Mouse (Mus musculus): ENCODE results near the gene Srgn.

Srgn gene

DNA sequence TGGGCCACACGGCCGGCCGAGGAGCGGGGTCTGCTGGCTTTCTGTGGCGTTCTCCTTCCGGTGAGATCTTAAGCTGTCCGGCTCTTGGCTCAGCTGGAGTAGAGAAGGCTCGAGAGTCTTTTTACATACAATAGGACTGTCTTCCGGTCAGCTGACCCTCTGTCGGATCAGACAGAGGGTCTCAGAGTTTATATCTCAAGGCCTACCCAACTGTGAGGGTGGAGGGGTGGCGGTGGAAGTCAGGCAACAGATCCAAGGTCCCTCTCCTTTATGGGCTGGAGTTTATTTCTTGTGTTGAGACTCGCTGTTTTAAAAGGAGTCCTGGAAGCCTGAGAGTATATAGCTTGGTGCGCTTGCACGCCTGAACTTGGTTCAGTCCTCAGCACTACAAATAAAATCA lies at the start of gene Srgn:
Gene Srgn (minus strand): TSS at position 101 of the 400 bp plus-strand sequence.
- no peak for DNase-seq (ENCODE audit: low read depth, low spot score)

DNA sequence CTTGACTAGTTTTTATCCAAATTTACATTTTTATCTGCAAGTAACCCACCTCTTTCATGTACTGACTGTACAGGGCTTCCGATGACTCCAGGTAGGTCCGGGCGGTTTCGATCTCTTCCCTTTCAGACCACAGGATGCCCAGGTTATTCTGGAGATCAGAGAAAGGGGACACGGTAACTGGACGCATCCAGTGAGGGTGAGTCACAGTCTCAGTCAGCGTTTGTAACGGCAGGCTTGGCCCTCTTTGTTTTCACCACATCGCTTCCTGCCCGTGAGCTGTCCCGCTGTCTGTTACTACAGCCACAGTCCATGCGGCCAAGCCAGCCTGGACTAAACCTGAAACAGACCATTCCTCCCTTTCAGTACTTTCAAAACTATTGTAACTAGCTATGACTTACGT lies 47.8 kb upstream of the Srgn start:
- no peak for DNase-seq (ENCODE audit: low read depth, low spot score)

DNA sequence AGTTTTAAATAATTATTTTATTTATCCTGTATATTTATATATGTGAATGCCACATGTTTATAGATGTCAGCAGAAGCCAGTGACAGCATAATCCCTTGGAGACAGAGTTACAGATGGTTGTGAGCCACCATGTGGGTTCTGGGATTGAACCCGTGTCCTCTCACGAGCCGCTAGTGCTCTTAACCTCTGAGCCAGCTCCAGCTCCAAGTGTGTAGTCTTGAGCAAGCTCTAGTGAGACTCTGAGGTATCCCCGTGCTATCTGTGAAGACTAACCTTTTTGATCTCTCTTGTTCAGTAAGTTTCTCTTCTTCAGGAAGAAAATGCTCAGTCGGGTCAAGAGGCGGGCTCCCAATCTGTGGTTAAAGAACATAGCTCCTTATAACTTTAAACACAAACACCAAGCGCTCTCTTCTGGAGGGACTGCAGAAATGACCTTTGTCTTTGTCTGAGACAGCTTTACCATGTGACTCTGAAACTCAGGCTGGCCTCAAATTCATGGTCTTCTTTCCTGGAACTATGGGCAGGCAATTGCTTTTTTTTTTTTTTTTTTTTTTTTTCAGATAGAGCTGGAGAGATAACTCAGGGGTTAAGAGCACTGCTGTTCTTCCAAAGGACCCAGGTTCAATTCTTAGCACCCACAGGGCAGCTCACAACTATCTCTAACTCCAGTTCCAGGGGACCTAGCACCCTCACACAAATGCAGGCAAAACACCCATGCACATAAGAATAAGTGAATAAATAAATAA lies 43.0 kb upstream of the Srgn start:
- DNase-seq (ENCODE audit: low read depth, low spot score), result no peak

DNA sequence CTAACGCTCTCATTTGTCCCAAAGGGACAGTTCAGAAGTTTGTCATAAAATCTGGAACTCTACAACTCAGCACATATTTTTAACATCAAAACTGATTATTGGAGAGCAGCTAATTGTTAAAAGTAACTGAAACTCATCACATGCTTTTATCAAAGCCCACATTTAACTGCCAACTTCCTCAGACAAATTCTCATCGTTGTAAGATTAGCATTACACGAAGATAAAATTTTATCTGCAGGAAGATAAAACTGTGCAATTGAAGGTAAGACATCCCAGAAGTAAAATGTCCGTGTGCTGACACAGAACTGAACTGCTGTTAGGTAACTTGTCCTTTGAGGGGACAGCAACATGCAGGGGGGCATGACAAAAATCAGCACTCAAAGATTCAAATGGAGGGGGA lies 41.6 kb upstream of the Srgn start:
- no peak for DNase-seq (ENCODE audit: low read depth, low spot score)

DNA sequence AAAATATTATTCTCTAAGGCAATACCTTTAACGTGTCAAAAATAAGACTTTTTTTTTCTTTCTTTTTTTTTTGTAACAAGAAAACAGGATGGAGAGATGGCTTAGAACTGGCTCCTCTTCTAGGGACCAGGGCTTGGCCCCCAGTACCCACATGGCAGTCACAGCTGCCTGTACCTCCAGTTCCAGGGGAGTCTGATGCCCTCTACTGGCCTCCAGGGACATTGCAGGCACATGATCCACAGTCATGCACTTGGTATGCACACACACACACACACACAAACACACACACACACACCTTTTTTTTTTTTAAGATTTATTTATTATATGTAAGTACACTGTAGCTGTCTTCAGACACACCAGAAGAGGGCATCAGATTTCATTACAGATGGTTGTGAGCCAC lies 30.5 kb upstream of the Srgn start:
- peak; percentile 79 for DNase-seq (ENCODE audit: low read depth, low spot score)

DNA sequence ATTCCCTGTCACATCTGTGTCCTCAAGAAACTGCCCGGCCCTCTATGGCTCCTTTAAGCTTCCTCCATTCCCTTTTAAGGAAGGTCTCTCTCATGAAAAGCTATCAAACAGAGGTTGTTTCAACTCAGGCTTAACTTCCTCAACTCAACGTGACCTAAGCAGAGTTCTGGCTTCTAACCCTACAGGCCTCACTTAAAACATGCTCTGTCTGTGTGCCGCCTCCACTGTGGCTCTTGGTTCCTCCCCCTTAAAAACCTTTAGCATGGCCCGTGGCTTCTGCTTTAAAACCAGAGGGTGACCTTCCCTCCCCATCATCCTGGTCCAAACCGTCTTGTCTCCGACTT lies 29.3 kb upstream of the Srgn start:
- no peak for DNase-seq (ENCODE audit: low read depth, low spot score)

DNA sequence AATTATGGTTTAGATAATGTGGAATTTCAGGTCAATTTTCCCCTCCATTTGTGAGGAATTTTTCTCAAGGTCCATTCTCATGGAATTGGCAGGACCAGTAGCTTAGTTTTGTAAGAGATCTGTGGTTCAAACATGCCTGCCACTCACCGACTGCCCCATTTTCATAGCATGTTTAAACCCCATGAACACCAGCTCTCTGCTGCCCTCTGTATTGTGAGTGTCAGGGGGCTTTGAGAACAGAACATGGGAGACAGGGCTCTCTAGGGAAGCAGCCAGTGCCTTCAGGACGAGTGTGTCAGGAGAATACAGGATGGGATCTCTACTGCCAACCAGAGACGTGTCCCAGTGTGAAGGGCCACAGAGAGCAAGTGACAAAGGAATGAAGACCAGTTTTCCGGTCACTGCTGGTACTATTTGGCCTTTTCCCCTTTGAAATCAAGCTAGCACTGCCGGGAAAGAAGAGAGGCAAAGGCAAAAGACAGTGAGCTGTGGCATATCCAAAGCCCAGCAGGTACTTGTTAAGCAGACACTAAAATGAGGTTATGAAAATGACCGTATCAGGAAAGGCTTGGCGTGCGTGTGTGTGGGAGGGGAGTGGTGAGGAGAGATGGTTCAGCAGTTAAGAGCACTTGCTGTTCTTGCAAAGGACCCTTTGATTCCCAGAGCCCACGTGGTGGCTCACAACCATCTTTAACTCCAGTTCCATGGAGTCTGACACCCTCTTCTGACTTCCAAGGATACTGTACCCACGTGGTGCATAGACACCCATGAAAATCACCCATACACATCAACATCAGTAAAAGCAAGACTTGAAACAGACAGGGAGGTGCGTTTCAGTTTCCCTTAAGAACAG lies 28.7 kb upstream of the Srgn start:
- DNase-seq (ENCODE audit: low read depth, low spot score), result no peak

DNA sequence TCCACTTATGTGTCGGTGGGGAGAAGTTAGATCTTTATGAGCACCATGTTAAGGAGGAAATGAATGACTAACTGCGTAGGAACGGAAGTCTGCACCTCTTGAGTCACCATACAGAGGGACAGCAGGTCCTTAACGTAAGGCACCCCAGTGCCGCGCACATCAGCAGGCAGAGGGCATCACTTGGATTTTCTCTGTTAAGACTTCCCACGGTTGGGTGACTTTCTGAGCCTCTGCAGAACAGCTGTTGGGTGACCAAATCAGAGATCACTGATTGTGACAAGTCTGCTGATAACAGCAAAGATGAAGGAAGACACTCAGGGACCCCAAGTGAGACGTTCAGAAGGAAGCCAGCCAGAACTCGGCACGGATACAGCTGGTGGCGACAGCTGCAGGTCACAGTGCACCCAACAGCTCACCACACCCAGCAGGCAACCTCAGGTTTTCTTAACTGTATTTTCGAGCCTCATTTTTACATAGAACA lies 26.4 kb upstream of the Srgn start:
- DNase-seq (ENCODE audit: low read depth, low spot score), result no peak

DNA sequence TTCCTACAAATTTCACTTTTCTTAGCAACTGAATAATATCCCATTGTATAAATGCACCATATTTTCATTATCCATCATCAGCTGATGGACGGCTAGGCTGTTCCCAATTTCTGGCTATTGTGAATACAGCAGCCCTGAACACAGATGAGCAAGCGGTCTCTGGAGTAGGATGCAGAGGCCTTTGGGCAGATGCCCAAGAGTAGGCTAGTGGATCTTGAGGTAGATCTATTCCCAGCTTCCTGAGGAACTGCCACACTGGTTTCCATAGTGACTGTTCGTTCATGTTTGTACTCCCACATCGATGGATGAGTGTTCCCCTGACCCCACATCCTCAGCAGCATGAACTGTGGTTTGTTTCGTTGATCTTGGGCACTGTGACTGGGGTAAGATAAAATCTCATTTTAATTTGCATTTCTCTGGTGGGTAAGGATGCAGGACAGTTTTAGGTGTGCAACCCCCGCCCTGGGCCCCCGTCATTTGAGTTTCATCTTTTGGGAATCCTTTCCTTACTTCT lies 23.6 kb upstream of the Srgn start:
- no peak for DNase-seq (ENCODE audit: low read depth, low spot score)

DNA sequence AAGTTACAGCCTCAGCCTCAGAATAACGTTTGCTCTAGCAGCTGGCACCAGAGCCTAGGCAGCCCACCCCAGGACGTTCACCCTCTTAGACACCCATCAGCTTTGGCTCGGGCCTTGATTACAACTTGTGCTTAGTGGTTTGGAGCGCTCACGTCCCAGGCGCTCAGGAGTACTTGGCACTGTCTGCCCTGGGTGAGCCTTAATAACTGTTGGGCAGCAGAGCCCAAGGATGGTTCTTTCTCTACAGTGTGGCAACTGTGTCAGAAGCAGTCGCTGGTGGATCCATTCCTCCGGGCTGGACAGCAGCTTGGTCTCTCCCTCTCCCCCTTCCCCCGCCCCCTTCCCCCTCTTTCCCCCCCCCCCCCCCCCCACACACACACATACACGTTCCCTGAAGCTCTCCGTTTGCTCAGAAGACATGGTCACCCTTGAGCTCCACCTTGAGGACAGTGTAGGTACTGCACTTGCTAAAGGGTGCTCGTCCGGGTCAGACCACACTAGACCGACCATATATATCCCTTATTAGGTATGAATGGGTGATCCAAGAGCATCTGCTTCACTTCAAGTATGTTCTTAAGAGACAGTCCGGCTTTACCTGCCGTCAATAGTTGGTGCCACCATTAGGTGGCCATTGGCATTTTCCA lies 22.4 kb upstream of the Srgn start:
- peak; percentile 85 for DNase-seq (ENCODE audit: low read depth, low spot score)

DNA sequence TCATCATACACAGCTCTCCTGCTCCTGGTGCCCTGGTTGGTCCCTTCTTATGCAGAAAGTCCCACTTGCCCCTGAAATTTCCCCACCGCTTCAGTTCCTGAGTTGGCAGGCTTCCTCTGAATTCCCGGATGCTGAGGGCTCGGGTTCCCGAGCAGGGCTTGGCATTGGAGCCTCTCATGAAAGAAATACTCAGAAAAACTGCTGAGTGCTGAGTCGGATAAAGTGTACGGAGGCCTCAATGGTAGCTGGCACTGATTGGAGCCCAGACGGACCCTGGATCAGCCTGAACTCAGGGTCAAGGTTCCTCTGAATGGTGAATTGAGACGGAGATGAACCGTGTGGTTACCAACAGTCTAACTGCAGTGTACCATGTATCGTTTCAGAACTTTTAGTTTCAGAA lies 19.2 kb upstream of the Srgn start:
- no peak for DNase-seq (ENCODE audit: low read depth, low spot score)

DNA sequence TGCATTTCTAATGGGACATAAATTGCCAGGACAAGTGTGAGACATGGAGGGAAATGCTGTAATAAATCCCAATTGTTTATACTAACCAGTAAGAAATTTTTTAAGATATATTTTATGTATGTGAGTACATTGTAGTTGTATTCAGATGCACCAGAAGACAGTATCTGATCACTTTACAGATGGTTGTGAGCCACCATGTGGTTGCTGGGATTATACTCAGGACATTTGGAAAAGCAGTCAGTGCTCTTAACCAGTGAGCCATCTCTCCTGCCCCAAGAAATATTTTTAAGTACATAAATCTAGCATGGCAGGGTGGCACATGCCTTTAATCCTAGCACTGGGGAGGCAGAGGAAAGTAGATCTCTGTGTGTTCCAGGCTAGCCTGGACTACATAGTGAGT lies 18.5 kb upstream of the Srgn start:
- no peak for DNase-seq (ENCODE audit: low read depth, low spot score)

DNA sequence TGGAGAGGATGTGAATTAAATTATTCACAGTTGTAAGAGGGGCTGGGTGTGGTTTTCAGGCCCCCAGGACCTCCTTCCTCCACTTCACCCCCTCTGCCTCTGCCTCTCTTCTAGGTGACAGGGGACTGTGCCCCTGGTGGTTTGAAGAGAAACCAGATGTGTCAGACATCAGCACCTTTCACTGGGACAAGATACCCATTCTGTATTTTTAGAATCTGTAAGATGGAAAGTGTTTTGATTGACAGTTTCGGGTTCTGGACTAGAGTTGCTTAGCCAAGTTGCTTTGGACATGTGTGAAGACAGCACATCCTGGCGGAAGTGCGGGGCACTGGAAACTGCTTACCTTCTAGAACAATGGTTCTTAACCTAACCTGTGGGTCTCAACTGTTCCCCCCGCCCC lies 17.1 kb upstream of the Srgn start:
- no peak for DNase-seq (ENCODE audit: low read depth, low spot score)

DNA sequence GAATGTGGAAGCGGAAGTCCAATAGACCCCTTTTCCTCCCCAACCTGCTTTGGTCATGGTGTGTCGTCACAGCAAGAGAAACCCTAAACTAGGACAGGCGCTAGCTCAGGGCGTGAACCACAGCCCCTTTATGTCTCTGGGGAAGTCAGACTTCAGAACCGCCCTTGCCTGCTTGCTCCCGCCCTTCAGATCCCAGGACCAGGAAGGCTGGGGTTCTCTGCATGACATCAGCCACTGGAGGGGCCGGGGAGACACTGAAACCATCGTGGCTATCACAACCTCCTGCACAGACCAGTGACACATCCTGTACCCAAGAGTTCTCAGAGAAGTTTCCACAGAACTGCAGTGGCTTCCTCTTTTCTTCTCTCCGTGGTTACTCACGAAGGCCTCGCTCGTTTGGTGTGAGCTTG lies 16.2 kb upstream of the Srgn start:
- DNase-seq (ENCODE audit: low read depth, low spot score), result no peak

DNA sequence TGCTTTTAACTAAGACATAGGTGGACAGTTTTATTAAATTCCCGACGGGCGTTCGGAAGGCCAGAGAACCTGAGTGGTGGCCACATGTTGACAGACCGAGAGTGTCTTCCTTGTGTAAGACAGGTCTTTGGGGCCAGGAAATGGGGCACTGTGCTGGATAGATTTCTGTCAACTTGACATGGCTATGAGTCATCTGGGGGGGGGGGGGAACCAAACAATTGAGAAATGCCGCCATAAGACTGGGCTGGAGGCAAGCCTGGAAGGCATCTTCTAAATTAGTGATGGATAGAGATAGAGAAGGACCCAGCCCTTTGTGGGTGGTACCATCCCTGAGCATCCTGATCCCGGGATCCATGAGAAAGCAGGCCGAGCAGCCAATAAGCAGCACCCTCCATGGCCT lies 15.7 kb upstream of the Srgn start:
- DNase-seq (ENCODE audit: low read depth, low spot score), result no peak

DNA sequence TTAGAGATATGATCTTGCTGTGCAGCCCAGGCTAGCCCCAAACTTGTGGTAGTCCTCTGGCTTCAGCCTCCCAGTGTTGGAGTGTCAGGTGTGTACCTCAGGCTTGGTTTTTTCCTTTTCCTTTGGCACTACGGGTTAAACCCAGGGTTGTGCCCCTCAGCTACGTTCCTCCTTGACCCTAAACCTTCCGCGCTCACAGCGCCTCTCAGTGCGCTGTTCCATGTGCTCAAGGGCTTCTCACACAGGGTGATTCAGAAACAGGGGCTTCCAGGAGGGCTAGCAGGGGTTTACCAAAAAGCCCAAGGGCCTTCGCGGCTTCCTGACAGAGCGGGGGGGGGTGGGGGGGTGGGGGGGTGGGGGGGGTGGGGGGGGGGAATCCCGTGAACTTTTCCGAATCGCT lies 15.3 kb upstream of the Srgn start:
- DNase-seq (ENCODE audit: low read depth, low spot score), result no peak

DNA sequence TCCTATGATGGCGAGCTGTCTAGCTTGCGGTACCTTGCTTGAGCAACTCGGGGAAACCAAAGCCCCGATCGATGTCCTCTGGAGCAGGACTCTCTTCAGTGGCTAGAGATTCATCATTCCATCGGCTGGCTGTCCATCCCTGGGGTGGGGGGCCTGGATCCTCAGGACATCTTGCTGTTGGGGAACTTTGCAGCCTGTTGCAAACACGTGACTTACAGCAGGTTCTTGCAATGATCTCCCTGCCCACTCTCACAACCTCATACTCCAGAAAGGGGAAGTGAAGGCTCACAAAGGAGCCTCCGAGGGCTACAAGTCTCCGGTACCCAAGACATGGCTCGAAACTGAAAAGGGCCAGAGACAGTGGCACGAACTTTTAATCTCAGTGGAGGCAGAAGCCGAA lies 14.2 kb upstream of the Srgn start:
- no peak for DNase-seq (ENCODE audit: low read depth, low spot score)

DNA sequence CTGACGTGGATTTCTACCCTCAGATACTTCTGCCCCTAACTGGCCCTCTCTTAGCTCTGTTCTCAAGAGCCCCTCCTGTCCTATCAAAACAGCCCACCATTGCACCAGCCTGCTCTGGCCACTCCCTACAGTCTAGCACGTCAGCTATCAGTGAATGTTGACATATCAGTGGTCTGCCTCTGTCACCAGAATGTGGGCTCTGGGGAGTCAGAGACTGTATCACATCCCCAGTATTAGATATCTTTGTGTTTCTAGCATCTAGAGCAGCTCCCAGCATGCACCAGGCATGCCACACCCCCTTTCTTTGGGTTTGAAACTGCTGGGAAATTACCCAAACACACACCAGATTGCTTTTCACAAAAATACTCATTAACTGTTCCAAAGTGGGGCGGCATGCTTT lies 13.5 kb upstream of the Srgn start:
- DNase-seq (ENCODE audit: low read depth, low spot score), result no peak

DNA sequence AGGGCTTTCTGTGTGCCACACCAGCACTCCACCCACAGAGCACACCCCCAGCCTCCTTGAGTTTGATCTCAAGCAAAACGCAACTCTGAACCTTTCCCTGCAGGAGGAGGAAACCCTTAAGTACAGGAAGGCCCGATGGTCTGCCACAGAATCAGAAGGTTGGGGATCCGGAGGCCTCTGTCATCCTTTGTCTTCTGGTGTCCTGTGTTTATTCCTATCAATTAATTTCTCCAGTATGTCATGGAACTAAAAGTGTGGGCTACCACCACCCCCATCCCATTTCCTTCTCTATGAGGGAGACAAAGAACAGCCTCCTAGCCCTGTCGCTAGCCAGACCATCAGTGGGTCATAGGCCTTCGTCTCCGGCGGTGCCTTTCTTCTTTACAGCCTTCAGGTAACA lies 7.3 kb upstream of the Srgn start:
- DNase-seq (ENCODE audit: low read depth, low spot score), result no peak

DNA sequence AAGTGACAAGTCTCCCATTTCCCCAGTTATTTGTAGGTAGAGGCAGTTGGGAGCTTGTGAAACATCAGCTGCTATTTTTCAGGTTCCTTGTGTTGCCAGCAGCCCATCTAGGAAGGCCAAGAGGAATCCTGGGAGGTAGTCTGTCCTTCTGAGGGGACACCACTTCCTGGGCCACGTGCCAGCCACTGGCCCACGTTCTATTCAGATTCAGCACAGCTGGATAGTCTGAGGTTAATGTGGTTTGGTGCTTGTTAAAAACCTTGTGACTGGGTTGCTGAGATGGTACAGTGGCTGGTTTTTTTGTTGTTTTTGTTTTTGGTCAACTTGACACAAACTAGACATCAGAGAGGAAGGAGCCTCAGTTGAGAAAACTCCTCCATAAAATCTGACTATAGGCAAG lies 5.6 kb upstream of the Srgn start:
- no peak for DNase-seq (ENCODE audit: low read depth, low spot score)

DNA sequence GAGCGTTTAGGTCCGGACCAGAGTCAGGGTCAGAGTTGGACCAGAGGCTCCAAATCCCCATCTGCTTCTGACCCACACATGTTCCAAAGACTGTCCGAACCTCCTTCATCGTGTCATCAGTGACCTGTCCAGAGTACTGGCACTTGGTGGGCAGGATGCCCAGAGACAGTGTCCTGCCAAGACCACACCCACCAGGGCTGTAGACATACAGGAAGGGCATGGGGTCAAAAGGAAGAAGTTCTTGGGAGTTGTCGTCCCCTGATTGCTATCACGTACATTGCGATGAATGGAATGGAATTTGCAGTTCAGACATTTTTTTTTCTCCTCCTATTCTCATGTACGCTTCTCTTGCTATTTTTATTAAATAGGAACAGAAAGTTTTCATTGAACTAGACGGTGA lies 2.9 kb upstream of the Srgn start:
- DNase-seq (ENCODE audit: low read depth, low spot score), result no peak

DNA sequence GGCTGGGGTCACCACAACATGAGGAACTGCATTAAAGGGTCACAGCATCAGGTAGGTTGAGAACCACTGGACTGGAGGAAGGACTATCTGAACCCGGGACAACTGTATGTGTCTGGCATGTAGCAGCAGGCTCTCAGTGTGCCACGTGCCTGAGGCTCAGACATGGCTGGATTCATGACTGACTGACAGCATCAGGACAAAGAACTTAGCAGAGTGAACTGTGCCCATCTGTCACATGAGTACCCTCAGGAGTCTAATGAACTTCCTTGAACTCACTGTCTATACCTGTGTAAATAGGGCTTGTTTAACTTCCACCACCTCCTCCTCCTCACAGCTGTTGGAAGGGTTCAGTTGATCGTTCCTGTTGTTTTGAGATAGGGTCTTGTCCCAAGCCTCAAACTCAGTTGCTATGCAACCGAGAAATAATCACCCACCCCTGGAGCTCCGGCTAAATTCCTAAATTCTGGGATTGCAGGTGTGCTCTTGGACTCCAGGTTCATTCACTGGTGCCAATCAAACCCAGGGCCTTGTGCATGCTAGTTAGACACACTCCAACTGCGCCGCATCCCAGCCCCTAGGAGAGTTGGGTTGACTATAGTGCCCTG lies 4.8 kb downstream of the Srgn start:
- no peak for DNase-seq (ENCODE audit: low read depth, low spot score)

Data from ZHBTc4 (cell line).